Mouse (Mus musculus) brain, adult 2 months (tissue): ENCODE data around the gene Kcnh2.
"Not testable (repeated sequence)": the region's sequence is repeated elsewhere in the genome, so short reads cannot be mapped to it uniquely, and the experiment has no call there.

Source experiments
- DNase-seq: peaks from one replicate; pipeline ENCODE4 v3.0.0; 2011; ENCODE audit warnings: low read depth, low spot score

Gene Kcnh2

DNA sequence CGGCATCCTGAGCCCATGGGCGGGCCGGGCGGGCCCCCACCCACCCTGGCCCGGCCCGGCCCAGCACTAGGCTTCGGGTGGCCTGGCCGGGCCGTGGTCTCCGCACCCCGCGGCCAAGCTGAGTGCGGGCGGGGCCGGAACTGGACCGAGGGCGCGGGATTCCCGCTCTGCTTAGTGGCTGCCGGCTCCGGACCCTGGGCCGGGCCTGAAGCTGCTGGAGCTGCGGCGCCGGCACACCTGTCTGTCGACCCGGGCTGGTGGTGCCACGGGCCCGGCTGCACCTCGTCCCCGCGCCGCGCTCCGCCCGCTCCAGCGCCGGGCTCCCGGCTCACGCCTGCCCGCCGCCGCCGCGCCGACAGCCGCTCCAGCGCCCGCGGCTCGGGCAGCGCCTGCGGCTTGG lies at the start of gene Kcnh2:
Gene Kcnh2, minus strand, starts transcription at position 327 of the 400 bp plus-strand sequence.
- DNase-seq: no peak

DNA sequence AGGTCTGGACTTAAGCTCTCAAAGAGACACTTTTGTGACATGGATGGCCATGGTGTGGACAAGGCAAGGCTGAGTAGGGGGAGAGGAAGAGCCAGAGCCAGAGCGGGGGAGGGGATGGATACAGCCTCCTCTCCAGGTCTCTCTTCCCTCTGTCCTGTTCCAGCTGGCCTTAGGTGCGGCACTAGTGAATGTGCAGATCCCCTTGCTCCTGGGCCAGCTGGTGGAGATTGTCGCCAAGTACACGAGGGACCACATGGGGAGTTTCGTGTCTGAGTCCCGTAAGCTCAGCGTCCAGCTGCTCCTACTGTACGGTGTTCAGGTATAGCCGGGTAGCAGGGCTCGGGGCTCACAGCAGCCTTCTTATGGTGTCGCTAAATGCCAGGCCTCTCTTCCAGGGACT lies 49.0 kb upstream of the Kcnh2 start:
- peak; percentile 22 for DNase-seq

- DNase-seq: no peak
Measured at GRCm38 (mm10) chr5:24399686-24400085, 48.3 kb upstream of the Kcnh2 start.

GRCm38 (mm10) chr5:24396254-24396653 lies 44.9 kb upstream of the Kcnh2 start:
- DNase-seq: not testable (repeated sequence)

DNA sequence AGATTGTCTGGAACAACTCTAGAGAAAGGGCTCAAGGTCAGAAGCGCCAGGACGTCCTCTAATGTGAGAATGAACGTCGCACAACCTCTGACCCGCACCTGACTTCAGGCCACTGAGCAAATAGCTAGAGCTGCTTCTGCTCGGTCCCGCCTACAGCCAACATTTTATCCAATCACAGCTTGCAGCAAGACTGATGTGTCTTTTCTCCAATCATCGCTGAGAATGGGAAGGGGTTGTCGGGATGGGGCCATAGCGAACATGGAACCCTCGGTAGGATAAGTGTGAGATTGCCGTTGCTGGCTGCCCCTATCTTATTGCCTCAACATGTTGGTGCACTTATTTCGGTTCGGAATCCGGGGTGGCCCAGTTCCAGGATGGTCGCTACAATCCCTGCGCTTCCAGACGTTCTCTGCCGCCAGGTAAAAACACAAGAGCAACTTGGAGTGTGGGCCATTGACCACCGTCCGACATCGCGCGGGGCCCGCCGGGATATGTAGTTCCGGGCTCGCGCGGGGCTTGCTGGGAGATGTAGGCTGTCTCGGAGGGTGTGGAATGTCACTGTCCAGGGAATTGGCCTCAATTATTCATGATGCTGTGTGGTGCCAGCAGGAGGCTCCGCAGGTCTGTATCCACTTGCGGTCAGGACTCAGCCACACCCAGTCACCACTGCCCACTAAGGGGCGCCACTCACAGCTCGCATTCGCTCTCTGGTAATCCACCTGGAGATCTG lies 42.9 kb upstream of the Kcnh2 start:
- peak; percentile 99 for DNase-seq

DNA sequence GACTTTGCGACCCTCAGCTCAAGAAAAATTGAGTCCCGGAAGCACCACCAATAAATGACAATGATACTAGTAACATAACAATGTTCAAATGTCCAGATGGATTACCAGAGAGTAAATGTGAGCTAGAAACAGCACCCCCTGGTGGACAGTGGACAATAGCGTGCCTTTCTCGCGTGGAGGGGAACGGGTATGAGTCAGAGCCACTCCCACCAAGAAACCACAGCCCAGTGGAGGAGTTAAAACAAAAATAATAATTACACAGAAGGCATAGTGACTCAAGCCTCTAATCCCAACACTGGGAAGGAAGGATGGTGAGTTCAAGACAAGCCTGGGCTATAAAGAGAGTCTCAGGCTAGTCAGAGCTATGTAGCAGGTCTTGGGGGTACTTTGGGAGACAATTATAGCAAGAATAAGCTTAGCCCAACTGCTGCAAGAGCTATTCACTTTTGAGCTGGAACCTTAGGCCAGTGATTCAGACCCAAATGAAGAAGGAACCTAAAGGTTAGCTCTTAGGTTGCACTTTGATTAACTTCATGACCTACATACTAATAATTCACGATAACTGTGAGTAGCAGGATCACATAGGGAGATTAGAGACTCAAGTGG lies 42.1 kb upstream of the Kcnh2 start, which contains the start of gene Abcb8:
Gene Abcb8, plus strand, starts transcription at position 272 of the 606 bp plus-strand sequence.
- peak; percentile 93 for DNase-seq

- DNase-seq: no peak
Measured at GRCm38 (mm10) chr5:24392724-24393123, 41.3 kb upstream of the Kcnh2 start.

- no peak for DNase-seq
Measured at GRCm38 (mm10) chr5:24391864-24392263, 40.5 kb upstream of the Kcnh2 start, which contains the start of gene Atg9b. TSS of gene Atg9b (minus strand) at chr5:24392143.

DNA sequence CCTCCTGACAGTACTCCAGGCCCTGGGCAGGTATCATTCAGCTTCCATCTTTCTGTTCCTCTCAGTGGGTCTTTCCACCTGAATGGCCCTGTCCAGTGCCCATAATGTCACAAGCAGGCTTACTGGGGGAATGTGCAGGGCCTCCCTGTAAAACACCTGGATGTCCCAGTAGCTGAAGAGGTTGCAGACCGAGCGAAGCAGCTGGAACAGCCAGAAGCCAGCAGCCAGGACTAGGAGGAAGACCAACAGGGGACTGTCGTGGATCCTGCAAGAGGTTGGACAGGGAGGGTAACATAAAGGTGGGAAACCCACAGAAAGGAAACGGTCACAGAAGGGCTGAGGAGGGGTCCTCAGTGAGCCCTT lies 38.2 kb upstream of the Kcnh2 start:
- no peak for DNase-seq

DNA sequence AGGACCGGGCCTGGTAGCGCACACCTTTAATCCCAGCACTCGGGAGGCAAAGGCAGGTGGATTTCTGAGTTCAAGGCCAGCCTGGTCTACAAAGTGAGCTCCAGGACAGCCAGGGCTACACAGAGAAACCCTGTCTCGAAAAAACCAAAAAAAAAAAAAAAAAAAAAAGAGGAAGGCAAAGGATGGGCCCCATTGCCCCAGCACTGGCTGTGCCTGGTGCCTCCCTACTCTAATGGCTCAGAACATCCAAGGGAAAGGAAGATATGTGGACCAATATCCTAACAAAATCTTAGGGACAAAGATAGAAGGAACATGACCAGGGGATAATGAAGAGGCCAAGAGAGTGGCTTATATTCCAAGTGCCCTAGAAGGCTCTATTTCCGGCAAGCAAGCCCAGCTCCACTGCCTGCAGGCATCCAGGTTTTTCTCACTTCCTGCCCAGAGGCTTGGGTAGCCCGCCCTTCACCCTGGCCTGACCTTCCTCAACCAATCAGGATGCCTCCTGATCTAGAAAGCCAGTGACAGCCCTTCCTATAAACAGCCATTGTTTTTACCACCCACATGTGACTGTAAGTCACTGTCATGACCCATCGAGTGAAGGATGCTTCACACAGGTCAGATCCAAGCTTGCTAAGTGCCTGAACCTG lies 37.7 kb upstream of the Kcnh2 start:
- peak; percentile 39 for DNase-seq

DNA sequence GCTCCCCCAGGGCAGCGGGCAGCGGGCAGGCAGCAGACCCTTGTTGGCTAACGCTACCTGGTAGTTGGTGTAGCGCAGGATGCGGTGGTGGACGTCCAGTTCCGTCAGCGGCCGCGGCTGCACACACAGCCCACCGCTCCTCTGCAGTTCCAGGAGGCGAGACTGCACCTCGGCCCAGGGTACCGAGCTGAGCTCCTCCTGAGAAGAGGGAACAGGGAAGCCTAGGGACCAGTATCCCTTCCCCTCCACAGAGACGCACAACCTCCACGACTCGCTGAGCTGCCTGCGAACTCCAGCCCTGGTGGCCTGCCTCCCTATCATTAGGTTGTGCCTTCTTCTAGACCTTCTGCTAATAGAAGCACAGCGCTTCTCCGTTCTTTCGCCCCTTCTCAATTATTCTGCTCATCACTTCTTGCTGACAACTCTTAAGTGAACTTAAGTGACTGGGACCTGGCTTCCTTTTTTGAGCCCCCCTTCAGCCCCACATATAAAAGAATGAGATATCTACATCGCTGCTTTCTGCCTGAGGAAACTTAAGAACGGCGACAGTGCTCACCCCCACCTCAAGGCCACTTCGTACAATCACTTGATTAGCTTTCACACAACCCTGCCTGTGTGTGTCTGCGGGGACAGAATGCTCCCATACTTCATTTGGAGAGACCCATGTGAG lies 37.0 kb upstream of the Kcnh2 start:
- DNase-seq: no peak

DNA sequence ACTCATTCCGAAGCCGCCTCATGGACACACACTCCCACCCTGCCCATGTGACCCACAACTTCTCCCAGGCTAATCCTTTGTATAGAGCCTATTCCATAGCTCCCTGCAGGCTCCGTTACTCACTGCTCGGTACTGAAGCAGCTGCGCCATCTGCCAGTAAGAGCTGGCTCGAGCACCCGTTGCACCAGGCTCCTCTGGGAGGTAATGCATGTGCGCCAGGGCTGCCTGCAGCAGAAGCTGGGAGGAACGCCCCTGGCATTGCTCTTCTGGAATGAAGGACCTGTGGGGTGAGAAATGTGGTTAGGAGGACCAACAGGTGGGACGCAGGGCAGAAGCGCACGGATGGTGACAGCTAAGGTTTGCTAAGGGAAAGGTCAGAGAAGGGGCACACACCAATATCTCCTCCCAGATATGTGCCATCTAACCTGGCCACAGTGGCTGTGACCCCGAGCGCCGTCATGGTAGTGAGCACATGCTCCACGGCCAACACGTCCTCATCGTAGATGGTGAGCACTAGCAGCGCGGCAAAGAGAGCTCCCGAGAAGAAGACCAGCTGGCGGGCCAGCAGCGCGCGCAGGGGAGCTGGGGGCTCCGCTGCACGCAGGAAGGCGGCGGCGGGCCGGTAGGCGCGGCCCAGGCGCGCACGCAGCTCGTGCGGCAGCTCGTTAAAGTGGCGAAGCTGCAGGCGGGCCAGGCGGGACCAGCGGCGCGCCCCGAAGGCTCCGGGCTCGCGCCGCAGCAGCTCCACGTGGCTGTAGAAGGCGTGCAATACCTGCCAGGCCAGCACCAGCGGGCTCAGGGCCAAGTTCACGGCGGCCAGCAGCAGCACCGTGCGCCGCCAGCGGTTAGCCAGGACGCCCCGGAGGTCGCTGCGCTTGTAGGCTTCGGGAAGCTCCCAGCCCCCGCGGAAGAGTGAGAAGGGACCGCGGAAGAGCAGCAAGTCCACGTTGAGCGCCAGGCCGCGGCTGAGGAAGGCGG lies 36.1 kb upstream of the Kcnh2 start:
- DNase-seq: peak; percentile 92

- DNase-seq: no peak
Measured at GRCm38 (mm10) chr5:24385887-24386550, 34.6 kb upstream of the Kcnh2 start.

DNA sequence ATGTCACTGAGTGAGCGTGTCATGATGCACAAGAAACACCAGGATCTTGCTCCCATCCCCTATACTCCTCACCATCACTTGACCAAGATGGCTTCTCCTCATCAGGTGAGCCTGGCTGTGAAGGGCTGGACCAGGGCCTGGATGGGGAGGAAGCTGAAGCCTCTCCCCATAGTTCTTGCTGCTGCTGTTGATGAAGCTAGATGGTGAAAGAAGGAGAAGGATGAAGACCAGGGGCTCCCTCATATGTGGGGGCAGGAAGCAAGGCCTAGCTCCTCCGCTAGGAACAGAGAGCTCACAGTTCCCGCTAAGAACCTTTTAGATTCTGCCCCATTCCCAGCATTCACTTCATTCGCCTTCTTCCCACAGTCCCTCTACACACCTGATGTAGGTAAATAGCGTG lies 34.0 kb upstream of the Kcnh2 start:
- no peak for DNase-seq

DNA sequence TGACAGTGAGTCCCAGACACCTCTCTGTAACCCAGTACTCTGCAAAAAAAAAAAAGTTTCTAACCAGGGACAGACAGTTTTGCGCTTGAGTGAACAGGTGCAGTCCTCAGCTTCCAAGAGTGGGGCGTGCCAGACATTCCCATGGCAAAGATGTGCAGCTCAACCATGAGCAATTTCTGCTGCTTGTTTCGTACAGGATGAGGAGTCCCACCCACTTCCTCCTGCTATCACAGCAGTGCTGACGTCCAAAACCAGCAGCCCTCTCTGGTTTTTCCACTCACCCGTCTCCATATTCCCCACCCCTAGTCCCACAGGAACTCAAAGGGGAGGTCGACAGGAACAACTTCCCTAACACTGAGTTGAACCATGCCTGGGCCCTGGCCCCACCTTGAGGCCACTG lies 33.0 kb upstream of the Kcnh2 start:
- peak; percentile 82 for DNase-seq

DNA sequence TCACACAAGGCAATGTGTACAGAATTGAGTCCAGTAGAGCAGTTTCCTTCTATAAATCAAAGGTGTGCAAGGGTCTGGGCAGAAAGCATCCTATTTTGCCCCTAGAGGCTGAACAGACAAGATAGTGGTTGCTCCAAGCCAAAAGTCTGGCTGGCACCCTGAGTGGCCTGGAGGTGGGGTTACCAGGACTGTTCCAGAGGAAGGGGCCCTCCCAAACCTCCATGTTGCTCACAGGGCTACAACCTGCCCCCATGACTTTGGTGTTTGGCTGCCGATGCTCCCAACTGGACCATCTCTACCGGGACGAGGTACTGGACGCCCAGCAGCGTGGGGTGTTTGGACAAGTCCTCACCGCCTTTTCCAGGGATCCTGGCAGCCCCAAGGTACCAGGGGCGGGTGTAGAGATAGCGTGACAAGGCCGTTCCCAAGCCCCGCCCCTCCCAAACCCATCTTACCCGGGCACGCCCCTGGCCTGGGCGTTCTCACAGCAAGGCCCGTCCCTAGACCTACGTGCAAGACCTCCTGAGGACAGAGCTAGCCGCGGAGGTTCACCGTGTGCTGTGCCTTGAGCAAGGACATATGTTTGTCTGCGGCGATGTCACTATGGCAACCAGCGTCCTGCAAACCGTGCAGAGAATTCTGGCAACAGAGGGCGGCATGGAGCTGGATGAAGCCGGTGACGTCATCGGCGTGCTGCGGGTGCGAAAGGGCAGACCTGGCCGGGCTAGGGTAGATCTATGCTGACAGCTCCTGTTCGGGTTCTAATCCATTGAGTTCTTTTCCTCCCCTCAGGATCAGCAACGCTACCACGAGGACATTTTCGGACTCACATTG lies 31.8 kb upstream of the Kcnh2 start:
- DNase-seq: peak; percentile 99

GRCm38 (mm10) chr5:24381988-24382387 lies 30.6 kb upstream of the Kcnh2 start:
- no peak for DNase-seq

DNA sequence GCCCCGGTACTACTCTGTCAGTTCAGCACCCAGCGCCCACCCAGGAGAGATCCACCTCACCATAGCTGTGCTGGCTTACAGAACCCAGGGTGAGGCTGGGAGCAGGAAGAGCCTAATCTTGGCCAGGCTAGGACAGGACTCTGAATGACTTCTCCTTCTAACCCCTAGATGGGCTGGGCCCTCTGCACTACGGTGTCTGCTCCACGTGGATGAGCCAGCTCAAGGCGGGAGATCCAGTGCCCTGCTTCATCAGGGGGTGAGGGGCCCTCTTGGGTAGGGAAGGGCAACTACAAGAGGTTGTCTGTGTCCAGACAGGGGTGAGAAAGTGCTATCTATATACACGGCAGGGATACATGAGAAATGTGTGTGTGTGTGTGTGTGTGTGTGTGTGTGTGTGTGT lies 30.1 kb upstream of the Kcnh2 start:
- DNase-seq: no peak

DNA sequence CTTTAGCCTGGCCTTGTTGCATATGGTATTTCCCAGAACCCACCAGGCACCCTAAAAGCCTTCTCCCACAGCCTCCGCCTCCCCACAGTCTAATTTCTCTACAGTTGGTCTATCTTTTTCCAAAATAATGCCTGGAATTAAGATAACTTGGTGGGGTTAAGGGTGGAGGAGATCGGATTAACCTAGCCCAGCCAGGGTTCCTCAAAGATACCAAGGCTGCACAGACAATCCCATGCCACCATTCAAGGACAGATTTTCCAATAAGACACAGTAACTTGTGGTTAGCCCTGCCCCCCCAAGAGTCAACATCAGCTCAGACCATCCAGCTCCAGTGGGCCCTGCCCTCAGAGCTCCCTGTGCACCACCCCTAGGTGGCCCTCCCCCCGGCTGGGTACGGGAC lies 29.1 kb upstream of the Kcnh2 start:
- DNase-seq: no peak

GRCm38 (mm10) chr5:24379501-24379900 lies 28.1 kb upstream of the Kcnh2 start:
- peak; percentile 59 for DNase-seq
